Mouse (Mus musculus) left cerebral cortex, postnatal 36 days (tissue): ENCODE results near the gene Gm14403. TPM values are rescaled to one million over a fixed set of nuclear protein-coding genes. Genes with fewer than 3 reads are reported as not detected.
A peak's percentile ranks its signal among the peaks of the same experiment; 100 is the strongest.
"Not testable (repeated sequence)": the region's sequence is repeated elsewhere in the genome, so short reads cannot be mapped to it uniquely, and the experiment has no call there.

Experiments
- DNase-seq, 2 experiments: peaks; one replicate each; pipeline ENCODE4 v3.0.0; 2021 to 2022; ENCODE audit warnings: low spot score in 2 of 2, mixed read lengths in 1 of 2
- intact Hi-C: fragments of 180-260 bp; cut with DNase I; formaldehyde crosslinking; loops from one replicate; pipeline ENCODE4 v1.15.1; 2025
- total RNA-seq, 2 experiments: library from RNA; stranded (reverse); gene quantifications; 2 replicates each; pipeline ENCODE4 v1.2.3; 2021

Gm14403 gene
- total RNA-seq, result 10 to 100 TPM; 26.5 to 29.2 TPM

GRCm38 (mm10) chr2:177498067-177498466 is at the start of gene Gm14403:
Gene Gm14403 (plus strand): TSS chr2:177498215.
- peak; percentile 27 to 41 for DNase-seq
- intact Hi-C loops, result not testable (repeated sequence)

DNA sequence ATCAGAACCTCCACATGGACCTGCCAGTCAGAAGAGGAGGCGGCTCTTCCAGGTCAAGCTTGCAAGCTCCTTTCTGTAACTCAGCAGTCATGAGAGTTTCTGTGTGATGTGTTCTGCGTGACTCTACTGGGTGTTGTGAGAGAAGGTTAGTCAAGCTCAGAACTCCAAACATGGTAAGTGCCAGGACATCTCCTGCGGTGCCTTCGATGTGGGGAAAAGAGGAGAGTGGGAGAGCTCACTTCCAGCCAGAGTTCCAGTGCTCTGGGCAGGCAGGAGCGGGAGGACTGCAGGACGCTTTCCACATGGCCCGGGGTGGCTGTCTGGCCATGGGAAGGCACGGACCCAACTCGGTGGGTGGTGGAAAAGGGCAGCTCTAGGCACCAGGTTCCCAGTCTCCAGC is 33.3 kb upstream of the Gm14403 start, which contains the start of gene Zfp970:
Zfp970 (plus strand) TSS at position 58 of the 400 bp plus-strand sequence.
- intact Hi-C loops, result not testable (repeated sequence)
- DNase-seq, result peak in 1 of 2 experiments; percentile 28

DNA sequence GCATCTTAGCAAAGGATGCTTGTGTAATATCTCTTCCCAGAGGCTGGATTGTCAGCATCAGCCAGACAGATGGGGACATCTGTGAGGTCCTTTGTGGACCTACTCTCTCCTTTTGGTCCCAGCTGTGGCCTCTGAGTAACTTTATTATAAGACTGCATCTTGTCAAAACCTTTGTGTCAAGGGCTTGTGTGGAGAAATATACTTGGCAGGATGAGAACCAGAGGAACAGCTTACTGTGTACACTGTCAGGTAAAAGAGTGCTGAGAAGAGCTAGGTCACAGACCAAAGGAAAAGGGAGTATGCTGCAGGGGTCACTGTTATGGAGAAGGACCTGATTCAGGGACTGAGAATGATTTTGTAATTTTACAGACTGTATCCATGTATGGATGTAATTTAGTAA is 29.8 kb upstream of the Gm14403 start:
- intact Hi-C loops, DNase-seq: not testable (repeated sequence)

- DNase-seq, intact Hi-C loops: not testable (repeated sequence)
Measured at GRCm38 (mm10) chr2:177472261-177472660, 25.8 kb upstream of the Gm14403 start.

GRCm38 (mm10) chr2:177481971-177482370 is 16.0 kb upstream of the Gm14403 start:
- DNase-seq, intact Hi-C loops: not testable (repeated sequence)

DNA sequence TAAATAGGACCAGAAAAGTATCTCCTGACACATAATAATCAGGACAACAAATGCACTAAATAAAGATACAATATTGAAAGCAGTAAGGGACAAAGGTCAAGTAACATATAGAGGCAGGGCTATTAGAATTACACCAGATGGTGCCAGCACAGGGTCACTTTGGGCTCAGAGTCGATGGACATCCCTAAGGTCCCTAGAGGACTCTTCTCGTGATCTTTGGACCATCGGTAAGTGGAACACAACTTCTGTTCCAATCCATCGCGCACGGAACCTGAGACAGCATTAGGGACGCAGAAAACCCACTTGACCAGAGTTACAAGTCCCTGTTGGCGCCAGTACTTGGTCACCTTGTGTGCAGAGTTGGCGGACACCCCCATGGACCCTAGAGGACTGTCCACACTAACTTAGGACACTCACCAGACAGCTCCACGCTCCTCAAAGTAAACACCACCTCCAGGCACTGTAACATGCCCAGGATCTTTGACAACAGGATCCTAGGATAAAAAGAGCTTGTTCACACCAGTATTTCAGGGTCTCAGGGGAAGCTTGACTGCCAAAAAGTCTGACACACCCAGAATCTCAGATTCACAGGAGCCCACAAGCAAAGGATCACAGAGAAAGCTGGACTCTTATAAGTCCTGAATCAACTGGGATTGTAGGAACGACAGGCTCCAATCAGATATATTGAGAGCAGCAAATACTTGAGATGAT is 14.6 kb upstream of the Gm14403 start:
- DNase-seq, intact Hi-C loops: not testable (repeated sequence)

- DNase-seq, intact Hi-C loops: not testable (repeated sequence)
Measured at GRCm38 (mm10) chr2:177499182-177499581, 1.2 kb downstream of the Gm14403 start.

DNA sequence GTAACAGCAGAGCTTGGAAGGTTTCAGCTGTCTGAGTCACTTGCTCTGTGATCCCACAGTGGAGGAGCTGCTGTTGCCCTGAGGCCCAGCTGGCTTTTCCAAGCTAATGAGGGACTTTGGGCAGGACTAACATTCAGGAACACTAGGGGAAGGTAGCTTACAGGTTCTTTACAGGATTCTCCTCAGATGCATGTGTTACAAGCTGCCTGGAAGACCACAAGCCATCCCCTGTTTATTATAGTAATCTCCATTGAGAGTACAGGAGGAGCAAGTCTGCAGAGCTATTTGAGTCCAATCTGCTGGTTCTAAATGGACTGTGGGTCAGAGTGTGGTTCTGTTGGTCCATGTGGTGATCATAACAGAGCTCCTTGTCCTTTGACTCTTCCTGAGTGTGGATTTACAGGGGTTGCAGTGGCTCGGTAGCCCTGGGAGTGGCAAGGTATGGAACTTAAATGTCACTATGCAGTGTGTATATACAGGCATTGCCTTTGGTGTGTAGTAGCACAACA is 7.2 kb downstream of the Gm14403 start:
- intact Hi-C loops, DNase-seq: not testable (repeated sequence)

- intact Hi-C loops, DNase-seq: not testable (repeated sequence)
Measured at GRCm38 (mm10) chr2:177511381-177511780, 13.4 kb downstream of the Gm14403 start.

- DNase-seq, intact Hi-C loops: not testable (repeated sequence)
Measured at GRCm38 (mm10) chr2:177511972-177512371, 14.0 kb downstream of the Gm14403 start.

DNA sequence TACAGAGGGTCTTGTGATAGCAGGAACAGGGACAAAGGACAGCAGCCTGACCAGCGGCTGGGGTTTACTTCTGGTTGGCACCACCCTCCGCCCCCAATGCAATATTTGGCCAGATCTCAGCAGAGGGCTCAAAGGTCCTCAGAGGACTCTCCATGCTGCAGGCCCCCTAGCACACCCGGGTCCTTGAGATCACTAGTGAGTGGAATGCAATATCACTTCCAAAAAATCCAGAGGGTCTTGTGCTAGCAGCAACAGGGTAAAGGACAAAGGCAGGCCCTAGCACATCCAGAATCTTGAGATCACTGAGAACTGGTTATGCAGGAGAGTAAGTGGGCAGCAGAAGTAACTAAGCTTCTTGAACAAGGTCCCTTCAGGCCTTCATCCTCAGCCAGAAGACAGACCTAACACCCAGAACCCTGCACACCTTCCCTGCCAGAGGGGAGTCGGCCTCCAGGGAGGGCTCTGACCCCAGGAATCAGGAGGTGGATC is 16.0 kb downstream of the Gm14403 start:
- DNase-seq, result not testable (repeated sequence)

DNA sequence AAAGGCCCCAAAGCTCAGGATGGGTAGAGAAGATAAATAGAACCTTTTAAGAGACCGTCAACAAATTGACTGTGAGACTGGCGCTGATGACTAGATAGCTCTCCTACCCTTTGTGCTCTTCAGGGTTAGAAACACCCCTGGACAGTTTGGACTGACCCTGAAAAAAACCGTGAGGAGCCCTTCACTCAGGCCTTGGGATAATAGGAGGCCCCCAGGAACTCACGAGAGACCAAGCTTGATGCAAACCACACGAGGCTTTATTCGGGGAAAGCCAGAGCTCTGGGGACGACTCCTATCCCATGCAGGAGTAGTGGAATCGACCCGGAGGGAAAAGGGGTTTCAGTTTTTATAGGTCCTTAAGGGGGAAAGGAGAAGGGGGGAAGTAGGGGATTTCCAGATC is 19.7 kb downstream of the Gm14403 start:
- intact Hi-C loops, DNase-seq: not testable (repeated sequence)

More for the DNA sequence above, 16.0 kb downstream of the Gm14403 start:
- intact Hi-C loops, result not testable (repeated sequence)

DNA sequence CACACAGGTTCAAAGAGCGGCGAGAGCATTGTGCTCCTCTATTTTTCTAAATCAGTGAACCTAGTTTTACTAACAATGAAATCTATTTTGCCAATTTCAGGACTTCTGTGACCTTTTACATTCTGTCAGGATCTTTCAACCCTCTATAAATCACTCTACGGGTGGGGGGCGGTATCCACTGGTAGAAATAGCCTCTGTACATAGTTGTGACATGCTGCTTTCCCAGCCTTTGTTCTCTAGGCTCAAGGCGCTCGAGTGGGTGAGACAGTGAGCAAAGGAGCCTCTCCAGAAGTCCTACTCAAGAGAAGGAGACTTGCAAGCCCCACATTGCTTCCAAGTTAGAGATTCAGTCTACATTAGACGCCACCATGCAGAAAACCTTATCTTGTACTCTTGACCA is 20.3 kb downstream of the Gm14403 start:
- DNase-seq, intact Hi-C loops: not testable (repeated sequence)

DNA sequence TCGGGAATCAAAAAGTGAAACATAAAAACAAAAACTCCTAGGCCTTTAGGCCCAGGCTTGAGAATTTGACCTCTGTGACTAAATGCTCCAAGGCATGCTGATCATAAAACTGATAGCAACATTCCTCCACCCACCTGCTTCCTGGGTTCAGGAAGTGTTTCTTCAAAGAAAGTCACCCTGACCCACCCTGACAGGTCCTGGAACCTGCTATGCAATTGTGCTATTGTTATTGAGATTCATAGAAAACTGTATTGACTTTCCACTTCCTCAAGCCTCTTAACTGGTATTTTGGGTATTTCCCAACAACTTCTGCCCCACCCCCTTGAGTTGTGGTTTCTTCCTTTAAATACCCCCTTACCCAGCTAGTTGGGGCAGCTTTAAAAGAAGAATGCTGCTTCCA is 20.9 kb downstream of the Gm14403 start:
- DNase-seq, intact Hi-C loops: not testable (repeated sequence)

DNA sequence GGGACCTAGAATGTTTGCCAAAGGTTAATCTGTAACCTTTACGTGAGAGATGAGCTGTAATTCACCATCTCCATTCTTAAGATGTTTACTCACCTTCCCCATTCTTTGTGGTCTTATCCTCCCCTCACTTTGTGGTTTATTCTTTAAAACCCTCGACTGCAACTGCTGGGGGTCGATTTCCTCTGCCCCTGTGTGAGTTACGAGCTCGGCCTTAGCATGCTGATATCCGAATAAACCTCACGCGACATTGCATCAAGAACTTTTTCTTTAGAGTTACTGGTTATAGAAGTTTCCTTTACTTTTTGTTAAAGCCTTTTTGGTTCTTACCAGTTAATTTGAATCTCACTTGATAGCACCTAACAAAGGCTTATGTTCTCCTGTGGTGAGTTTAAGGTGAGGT is 22.0 kb downstream of the Gm14403 start:
- intact Hi-C loops, result no loop called here
- no peak for DNase-seq

- intact Hi-C loops, result no loop called here
Measured at GRCm38 (mm10) chr2:177523061-177523460, 25.0 kb downstream of the Gm14403 start.

DNA sequence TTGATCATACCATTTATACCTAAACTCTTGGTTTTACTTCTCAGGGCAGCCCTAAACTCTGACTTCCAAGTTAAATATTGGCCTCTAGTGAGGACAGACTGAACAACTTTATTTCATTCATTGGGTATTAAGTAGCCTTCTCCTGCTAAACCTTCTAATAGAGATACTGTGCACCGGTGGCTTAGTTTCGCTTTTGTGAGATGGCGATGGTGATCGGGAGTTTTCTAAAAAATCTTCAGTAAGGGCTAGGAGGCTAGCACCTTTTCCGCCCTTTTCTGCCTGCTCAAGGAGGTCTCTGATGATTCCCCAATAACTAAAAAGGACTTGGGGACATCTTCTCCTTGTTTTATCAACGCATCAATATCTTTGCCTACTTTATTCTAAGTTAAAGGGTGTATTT is 25.7 kb downstream of the Gm14403 start:
- DNase-seq, intact Hi-C loops: not testable (repeated sequence)

More at GRCm38 (mm10) chr2:177523061-177523460, 25.0 kb downstream of the Gm14403 start:
- DNase-seq, result no peak

GRCm38 (mm10) chr2:177524171-177524570 is 26.2 kb downstream of the Gm14403 start:
- intact Hi-C loops, DNase-seq: not testable (repeated sequence)

- DNase-seq, result no peak
- intact Hi-C loops, result no loop called here
Measured at GRCm38 (mm10) chr2:177535876-177536275, 37.9 kb downstream of the Gm14403 start.

DNA sequence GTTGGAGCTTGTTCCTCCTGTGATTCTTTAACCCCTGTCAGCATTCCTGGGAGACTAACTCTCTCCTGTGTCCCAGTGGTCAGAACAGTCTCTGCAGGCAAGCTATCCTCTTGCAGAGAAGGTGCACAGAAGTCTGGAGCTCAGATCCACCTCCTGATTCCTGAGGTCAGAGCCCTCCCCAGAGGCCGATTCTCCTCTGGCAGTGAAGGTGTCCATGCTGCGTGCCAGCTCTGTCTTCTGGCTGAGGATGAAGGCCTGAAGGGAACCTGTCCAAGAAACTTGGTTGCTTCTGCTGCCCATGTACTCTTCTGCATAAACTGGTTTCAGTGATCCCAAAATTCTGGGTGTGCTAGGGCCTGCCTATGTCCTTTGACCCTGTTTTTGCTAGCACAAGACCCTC is 39.1 kb downstream of the Gm14403 start:
- intact Hi-C loops, DNase-seq: not testable (repeated sequence)

- DNase-seq, intact Hi-C loops: not testable (repeated sequence)
Measured at GRCm38 (mm10) chr2:177537717-177538116, 39.7 kb downstream of the Gm14403 start.
